Mouse (Mus musculus) stomach, postnatal 0 days (tissue): ENCODE data around the gene Dgki.

Experiments
- CTCF ChIP-seq: IDR thresholded peaks from 2 replicates; pipeline ENCODE4 v1.5.1; 2016; ENCODE audit warnings: antibody characterized with exemption, low read depth, mild to moderate bottlenecking, moderate library complexity
- EP300 ChIP-seq: optimal IDR thresholded peaks from 2 replicates; pipeline ENCODE3; 2016; ENCODE audit warnings: antibody characterized with exemption

DNA sequence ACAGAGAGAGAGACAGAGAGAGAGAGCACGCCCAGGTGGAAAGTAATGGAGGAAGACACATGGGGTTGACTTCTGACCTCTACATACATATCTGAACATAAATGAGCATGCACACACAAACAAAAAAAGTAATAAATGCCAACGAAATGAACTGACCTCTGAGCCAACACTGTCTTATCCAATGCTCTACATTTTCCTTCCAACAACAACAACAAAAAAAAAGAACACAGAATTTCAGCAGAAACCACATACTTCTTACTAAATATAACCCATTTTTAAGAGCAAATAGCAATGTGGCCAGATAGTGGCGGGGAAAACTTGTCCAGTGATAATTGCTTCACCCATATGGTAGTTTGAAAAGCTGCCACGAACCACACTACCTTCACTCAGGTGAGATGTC is 255.2 kb downstream of the Dgki start:
- TF ChIP-seq CTCF (no peak), EP300 (no peak)
